Mouse (Mus musculus) liver, adult 2 months (tissue): Measurements from ENCODE around the gene Pard3.

Experiments used
- CTCF ChIP-seq: fragments of 200-500 bp; IDR thresholded peaks from 2 replicates; pipeline ENCODE4 v1.5.1; 2011; ENCODE audit warnings: low read depth, low read length, control low read depth
- POLR2A ChIP-seq: fragments of 200-500 bp; IDR thresholded peaks from 2 replicates; pipeline ENCODE4 v1.6.1; 2011; ENCODE audit warnings: low read length, control low read depth; ENCODE audit not compliant: insufficient read depth; ENCODE audit errors: extremely low read depth

- TF ChIP-seq CTCF (peak; percentile 87), POLR2A (no peak)
Observed at GRCm38 (mm10) chr8:127589291-127589690, 525.6 kb downstream of the Pard3 start.
